Mouse (Mus musculus) liver, embryonic 14.5 days (tissue): Measurements from ENCODE around the gene Nfia. TPM values are rescaled to one million over a fixed set of nuclear protein-coding genes. Genes with fewer than 3 reads are reported as not detected.

Source experiments
- ATAC-seq: fragments of 200-750 bp; cut with Nextera tagmentation; 2 replicates; pipeline ENCODE4 v1.8.0; 2017; ENCODE audit warnings: moderate number of reproducible peaks, mild to moderate bottlenecking, moderate library complexity; ENCODE audit not compliant: insufficient read depth
- DNase-seq, 3 experiments: peaks; one replicate each; pipeline ENCODE4 v3.0.0-alpha.2; 2012 to 2013; ENCODE audit warnings: low read depth in 3 of 3, low spot score in 3 of 3
- H3K27ac ChIP-seq: fragments of 300-500 bp; sonication (generic); 2 replicates; pipeline ENCODE4 v1.5.1; 2014; ENCODE audit warnings: moderate library complexity, mild to moderate bottlenecking, control low read depth, inconsistent platforms
- H3K27me3 ChIP-seq: fragments of 300-500 bp; sonication (generic); 2 replicates; pipeline ENCODE4 v1.6.1; 2014; ENCODE audit warnings: mild to moderate bottlenecking, low read length, moderate library complexity; ENCODE audit not compliant: control insufficient read depth, insufficient read depth
- H3K36me3 ChIP-seq: fragments of 300-500 bp; sonication (generic); replicated peaks from 2 replicates; pipeline ENCODE4 v1.6.1; 2014; ENCODE audit warnings: low read depth; ENCODE audit not compliant: control insufficient read depth, insufficient read depth
- H3K4me1 ChIP-seq, 2 experiments: fragments of 200-500 bp in 1 of 2; fragments of 300-500 bp in 1 of 2; sonication (generic) in 1 of 2; replicated peaks; 2 replicates each; pipeline ENCODE4 v1.6.1; 2012 to 2014; ENCODE audit warnings: antibody characterized with exemption in 1 of 2, inconsistent platforms in 1 of 2, low read length in 1 of 2; ENCODE audit not compliant: control insufficient read depth in 2 of 2, insufficient read depth in 2 of 2
- H3K4me2 ChIP-seq: fragments of 300-500 bp; sonication (generic); 2 replicates; pipeline ENCODE4 v1.6.1; 2014; ENCODE audit warnings: low read depth, mild to moderate bottlenecking, control low read depth, moderate library complexity
- H3K4me3 ChIP-seq, 2 experiments: fragments of 200-500 bp in 1 of 2; fragments of 300-500 bp in 1 of 2; sonication (generic) in 1 of 2; 2 replicates each; pipeline ENCODE4 v1.5.1; 2012 to 2014; ENCODE audit warnings: low read depth in 2 of 2, low read length in 2 of 2, mild to moderate bottlenecking in 2 of 2, control low read depth in 1 of 2, inconsistent platforms in 1 of 2, moderate library complexity in 1 of 2; ENCODE audit not compliant: insufficient read depth in 1 of 2
- H3K9ac ChIP-seq: fragments of 300-500 bp; sonication (generic); replicated peaks from 2 replicates; pipeline ENCODE4 v1.6.1; 2014; ENCODE audit warnings: mild to moderate bottlenecking, control low read depth, moderate library complexity
- H3K9me3 ChIP-seq: fragments of 300-500 bp; sonication (generic); 2 replicates; pipeline ENCODE4 v1.6.1; 2016; ENCODE audit warnings: low read length, mixed read lengths; ENCODE audit not compliant: control insufficient read depth
- CTCF ChIP-seq: IDR thresholded peaks from 2 replicates; pipeline ENCODE4 v1.5.1; 2016; ENCODE audit warnings: antibody characterized with exemption, low read depth, control low read depth
- EP300 ChIP-seq: IDR thresholded peaks from 2 replicates; pipeline ENCODE4 v1.6.1; 2016; ENCODE audit warnings: antibody characterized with exemption, low read depth
- WGBS: fragments of 180-500 bp; shearing (Covaris S2); extraction: QIAGEN DNeasy Blood & Tissue Kit; methylation state at CpG from one replicate; pipeline ENCODE4 v1.1.7; 2014; ENCODE audit not compliant: insufficient replicate concordance; 5-methylcytosine and 5-hydroxymethylcytosine counted together
- polyA plus RNA-seq, 2 experiments: library from polyadenylated mRNA; depleted of rRNA in 1 of 2; stranded (reverse) in 1 of 2; unstranded in 1 of 2; fragments of >200 nt; fragmentation: Nextera tagmentation in 1 of 2; extraction: Ambion mirVana in 1 of 2; gene quantifications; 2 replicates each; pipeline versions ENCODE4 v1.2.1 to v1.2.3; 2012 to 2014

Gene Nfia
- polyA plus RNA-seq, 2 experiments: 1.0 to 2.6 TPM

DNA sequence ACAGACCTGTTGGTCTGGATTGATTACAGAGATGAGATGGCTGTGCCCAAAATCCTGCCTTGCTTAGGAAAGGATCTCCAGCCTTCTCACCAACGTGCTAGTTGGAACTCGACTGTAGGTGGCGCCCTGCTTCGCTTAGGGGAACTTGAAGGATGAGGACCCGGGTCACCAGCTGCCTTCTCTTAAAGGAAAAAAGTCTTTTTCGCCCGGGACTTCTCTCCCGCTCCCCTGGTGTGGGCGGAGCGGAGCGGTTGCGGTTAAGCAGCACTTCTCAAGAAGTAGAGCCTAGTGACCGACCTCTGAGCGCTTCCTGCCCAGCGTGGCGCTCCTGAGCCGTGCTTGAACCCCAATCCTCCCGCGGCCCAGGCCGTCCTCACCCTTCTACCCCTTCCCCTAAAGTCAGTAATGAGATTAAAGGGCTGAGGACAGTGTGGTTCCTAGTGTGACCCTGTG is 21.5 kb upstream of the Nfia start:
- Histone ChIP-seq H3K9me3 (no peaks in the 10 kb centered on the region), H3K4me3 (peak overlapping the region; percentile 53 to 59), H3K36me3 (no peaks in the 10 kb centered on the region), H3K27ac (no peak overlapping the region), H3K27me3 (peaks cover 28% of the 10 kb centered on the region), H3K4me1 (no peaks in the 10 kb centered on the region; a peak in 1 of 4 replicates), H3K9ac (peak overlapping the region; percentile 54), H3K4me2 (peak overlapping the region; percentile 82)
- ATAC-seq (peak; percentile 73), DNase-seq (peak; percentile 66 to 71 (median 70))
- under 1% methylated on average over 20 of the region's 20 CpGs for WGBS
- TF ChIP-seq CTCF: peak; percentile 86
- TF ChIP-seq EP300: no peak

DNA sequence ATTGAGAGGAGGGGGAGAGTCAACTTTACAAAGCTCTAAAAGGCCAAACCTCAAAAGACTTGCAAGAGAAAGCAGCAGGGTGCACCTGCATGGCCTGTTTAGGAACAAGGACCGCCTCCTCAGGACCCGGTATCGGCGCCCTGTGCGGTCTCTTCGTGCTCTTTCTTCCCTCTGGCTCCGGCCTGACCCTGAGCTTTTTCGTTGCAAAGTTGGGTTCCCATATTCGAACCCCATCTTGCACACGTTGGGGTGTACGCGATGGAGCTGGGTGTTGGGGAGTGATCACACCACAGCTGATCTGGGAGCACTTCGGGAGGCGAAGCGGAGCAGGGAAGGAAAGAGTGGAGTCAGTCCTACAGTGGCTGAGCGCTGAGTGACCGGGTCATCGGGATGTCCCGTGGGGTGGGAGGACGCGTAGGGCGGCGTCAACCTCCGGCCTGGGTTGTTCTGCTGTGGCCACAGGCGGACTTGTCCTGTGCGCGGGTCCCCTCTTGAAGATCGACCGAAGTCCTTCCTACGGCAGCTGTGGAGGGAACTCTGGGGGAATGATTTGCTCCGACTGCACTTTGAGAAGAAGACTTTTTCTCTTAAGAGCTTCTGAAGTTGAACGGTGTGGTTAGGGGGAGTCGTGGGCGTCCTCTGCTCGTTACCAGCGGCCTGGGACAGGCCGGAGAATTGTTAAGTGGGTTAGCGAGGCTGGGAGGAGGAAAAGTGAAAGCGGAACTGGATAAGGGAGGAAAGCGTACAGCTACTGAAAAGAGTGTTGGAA is 20.9 kb upstream of the Nfia start:
- H3K36me3 ChIP-seq: no peaks in the 10 kb centered on the region
- under 1% methylated on average over 40 of the region's 40 CpGs for WGBS
- peaks cover 33% of the 10 kb centered on the region for H3K27me3 ChIP-seq
- DNase-seq (peak in 1 of 3 experiments; percentile 17), ATAC-seq (peak; percentile 59)
- TF ChIP-seq EP300: no peak
- no peak for TF ChIP-seq CTCF
- peak overlapping the region; percentile 82 for H3K4me2 ChIP-seq
- H3K9me3 ChIP-seq: no peaks in the 10 kb centered on the region
- peak overlapping the region; percentile 54 for H3K9ac ChIP-seq
- H3K27ac ChIP-seq: no peak overlapping the region
- H3K4me1 ChIP-seq: no peaks in the 10 kb centered on the region; a peak in 1 of 4 replicates
- peak overlapping the region; percentile 53 to 59 for H3K4me3 ChIP-seq

DNA sequence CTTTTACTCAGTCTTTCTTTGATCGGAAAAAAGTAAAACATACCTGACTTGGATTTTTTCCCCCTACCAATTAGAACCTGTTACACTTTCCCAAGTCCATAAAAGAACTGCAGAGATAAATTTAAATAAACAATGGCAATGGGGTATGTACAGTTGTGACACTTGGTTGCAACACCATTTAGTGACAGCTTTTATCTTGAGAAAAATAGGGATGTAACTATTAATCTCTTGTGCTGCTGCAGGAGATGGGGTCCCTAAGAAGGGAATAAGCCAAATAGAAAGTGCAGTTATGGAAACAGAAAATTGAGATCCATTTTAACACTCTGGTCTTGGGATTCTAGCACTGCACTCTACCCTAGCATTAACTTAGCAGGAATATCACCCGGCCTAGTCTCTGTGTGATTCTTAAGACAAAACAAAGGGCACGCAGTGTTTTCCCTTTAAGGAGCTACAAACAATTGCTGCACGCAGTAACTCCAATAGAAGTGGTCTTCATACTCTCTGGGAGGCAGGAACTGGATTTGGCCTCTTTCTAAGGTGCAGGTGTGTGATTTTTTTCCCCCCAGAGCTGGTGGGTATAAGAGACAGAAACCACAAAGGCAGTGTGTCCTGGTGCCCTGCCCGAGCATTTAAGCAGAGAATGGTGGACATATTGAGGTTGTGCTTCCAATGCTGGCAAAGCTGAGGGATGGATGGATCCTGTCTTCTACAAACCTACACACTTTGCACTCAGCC is 20.1 kb upstream of the Nfia start:
- 31% methylated on average over 5 of the region's 5 CpGs for WGBS
- no peaks in the 10 kb centered on the region for H3K9me3 ChIP-seq
- H3K4me3 ChIP-seq: peak overlapping the region in 1 of 2 experiments; percentile 59; a peak in 2 of 4 replicates
- no peak overlapping the region for H3K27ac ChIP-seq
- TF ChIP-seq CTCF (no peak), EP300 (no peak)
- no peaks in the 10 kb centered on the region for H3K36me3 ChIP-seq
- H3K27me3 ChIP-seq: peaks cover 39% of the 10 kb centered on the region
- H3K9ac ChIP-seq: peak overlapping the region; percentile 54
- H3K4me2 ChIP-seq: peak overlapping the region; percentile 82
- ATAC-seq (no peak), DNase-seq (no peak)
- H3K4me1 ChIP-seq: no peaks in the 10 kb centered on the region; a peak in 1 of 4 replicates

DNA sequence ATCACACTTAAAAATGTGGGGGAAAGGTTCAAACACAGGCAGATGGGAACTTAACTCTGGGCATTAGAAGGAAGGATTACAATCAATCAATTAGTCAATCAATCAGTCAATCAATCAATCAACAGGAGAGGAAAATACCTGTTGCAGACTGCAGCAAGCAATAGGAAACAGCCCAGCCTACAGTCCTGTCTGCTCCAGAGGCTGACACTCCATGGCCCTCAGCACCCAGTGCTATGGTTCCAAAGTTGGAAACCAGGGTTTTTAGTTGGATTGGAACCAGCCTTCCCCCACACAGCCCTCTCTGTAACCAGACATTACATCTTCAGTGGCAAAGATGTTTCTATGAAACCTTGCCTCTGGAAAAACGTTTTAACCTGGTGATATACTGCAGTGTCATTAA is 19.0 kb upstream of the Nfia start:
- DNase-seq (no peak), ATAC-seq (no peak)
- Histone ChIP-seq H3K9ac (no peak overlapping the region), H3K36me3 (no peaks in the 10 kb centered on the region), H3K27me3 (peaks cover 50% of the 10 kb centered on the region), H3K4me2 (no peak overlapping the region), H3K4me3 (no peak overlapping the region), H3K27ac (no peak overlapping the region), H3K9me3 (no peaks in the 10 kb centered on the region), H3K4me1 (no peaks in the 10 kb centered on the region; a peak in 1 of 4 replicates)
- TF ChIP-seq CTCF (no peak), EP300 (no peak)
- 7% methylated on average over 1 of the region's 1 CpGs for WGBS

DNA sequence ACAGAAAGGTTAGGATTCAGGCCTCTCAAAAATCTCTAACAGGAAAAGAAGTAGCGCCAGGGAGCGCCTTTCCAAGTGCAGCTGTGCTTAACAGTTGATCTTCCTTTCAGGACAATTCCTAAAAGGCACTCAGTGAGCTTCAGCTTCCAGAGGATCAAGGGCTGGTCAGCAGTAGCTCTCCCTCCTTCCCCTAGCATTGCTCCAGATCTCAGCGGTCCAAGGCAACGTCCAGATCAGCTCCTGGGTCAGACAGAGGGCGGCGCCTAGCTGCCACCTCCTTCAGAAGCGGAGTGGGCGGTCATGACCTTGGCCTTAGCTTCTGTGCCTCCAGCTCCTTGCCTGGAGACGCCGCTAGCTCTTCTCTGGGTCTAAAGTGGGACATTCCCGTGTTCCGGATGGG is 18.3 kb upstream of the Nfia start:
- no peak overlapping the region for H3K4me2 ChIP-seq
- DNase-seq: no peak
- no peak overlapping the region for H3K4me3 ChIP-seq
- no peak overlapping the region for H3K9ac ChIP-seq
- no peak overlapping the region for H3K27ac ChIP-seq
- H3K36me3 ChIP-seq: no peaks in the 10 kb centered on the region
- H3K27me3 ChIP-seq: peaks cover 54% of the 10 kb centered on the region
- no peak for ATAC-seq
- no peaks in the 10 kb centered on the region for H3K9me3 ChIP-seq
- WGBS: 14% methylated on average over 12 of the region's 12 CpGs
- no peak for TF ChIP-seq CTCF
- TF ChIP-seq EP300: no peak
- H3K4me1 ChIP-seq: no peaks in the 10 kb centered on the region; a peak in 1 of 4 replicates
